Mouse (Mus musculus) embryo, embryonic 11.5 days (tissue): ENCODE results near the gene Tec.
"Not testable (repeated sequence)": the region's sequence is repeated elsewhere in the genome, so short reads cannot be mapped to it uniquely, and the experiment has no call there.

Experiments
- DNase-seq: peaks from one replicate; pipeline ENCODE4 v3.0.0-alpha.2; 2012; ENCODE audit warnings: low read depth, low spot score

Tec gene

GRCm38 (mm10) chr5:72826445-72826844 is 41.8 kb downstream of the Tec start:
- DNase-seq, result no peak

- DNase-seq, result no peak
Measured at GRCm38 (mm10) chr5:72820651-72821050, 47.6 kb downstream of the Tec start.

- DNase-seq, result no peak
Measured at GRCm38 (mm10) chr5:72820036-72820640, 48.1 kb downstream of the Tec start.

GRCm38 (mm10) chr5:72818513-72819180 is 49.6 kb downstream of the Tec start:
- no peak for DNase-seq

GRCm38 (mm10) chr5:72817523-72818091 is 50.7 kb downstream of the Tec start:
- no peak for DNase-seq

- DNase-seq, result not testable (repeated sequence)
Measured at GRCm38 (mm10) chr5:72816960-72817359, 51.3 kb downstream of the Tec start.

GRCm38 (mm10) chr5:72816491-72816890 is 51.8 kb downstream of the Tec start:
- no peak for DNase-seq

- DNase-seq, result no peak
Measured at GRCm38 (mm10) chr5:72816046-72816445, 52.2 kb downstream of the Tec start.

- DNase-seq, result no peak
Measured at GRCm38 (mm10) chr5:72815361-72815760, 52.9 kb downstream of the Tec start.

GRCm38 (mm10) chr5:72814072-72814471 is 54.2 kb downstream of the Tec start:
- no peak for DNase-seq

- DNase-seq, result no peak
Measured at GRCm38 (mm10) chr5:72812908-72813307, 55.4 kb downstream of the Tec start.

GRCm38 (mm10) chr5:72812328-72812727 is 56.0 kb downstream of the Tec start:
- no peak for DNase-seq

- no peak for DNase-seq
Measured at GRCm38 (mm10) chr5:72811397-72811796, 56.9 kb downstream of the Tec start.

- no peak for DNase-seq
Measured at GRCm38 (mm10) chr5:72810990-72811389, 57.3 kb downstream of the Tec start.

GRCm38 (mm10) chr5:72809480-72809879 is 58.8 kb downstream of the Tec start:
- no peak for DNase-seq

GRCm38 (mm10) chr5:72808456-72809111 is 59.7 kb downstream of the Tec start:
- no peak for DNase-seq

GRCm38 (mm10) chr5:72802851-72803250 is 65.4 kb downstream of the Tec start:
- DNase-seq, result no peak

GRCm38 (mm10) chr5:72798563-72798962 is 69.7 kb downstream of the Tec start:
- DNase-seq, result no peak

- no peak for DNase-seq
Measured at GRCm38 (mm10) chr5:72796186-72796613, 72.1 kb downstream of the Tec start.

- no peak for DNase-seq
Measured at GRCm38 (mm10) chr5:72793309-72793850, 74.9 kb downstream of the Tec start.

GRCm38 (mm10) chr5:72791789-72792188 is 76.5 kb downstream of the Tec start:
- no peak for DNase-seq

- no peak for DNase-seq
Measured at GRCm38 (mm10) chr5:72791386-72791785, 76.9 kb downstream of the Tec start.
